Mouse (Mus musculus) cerebellum, adult 9-11 months (tissue): ENCODE data around the gene Traf3ip2.

Experiments used
- DNase-seq: peaks from one replicate; pipeline ENCODE4 v3.0.0; 2022

Gene Traf3ip2

DNA sequence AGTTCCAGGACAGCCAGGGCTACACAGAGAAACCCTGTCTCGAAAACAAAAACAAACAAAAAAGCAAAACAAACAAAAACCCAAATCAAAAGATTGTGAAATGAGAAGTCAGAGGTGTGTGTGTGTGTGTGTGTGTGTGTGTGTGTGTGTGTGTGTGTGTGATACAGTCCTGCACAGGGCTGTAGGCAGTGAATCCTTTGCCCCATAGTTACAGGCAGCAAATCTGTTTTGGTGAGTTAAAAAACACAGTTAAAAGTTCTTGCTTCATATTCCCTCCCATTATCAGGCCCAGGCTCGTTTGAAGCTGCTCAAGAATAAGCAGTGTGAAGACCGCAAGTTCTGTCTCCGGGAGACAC, at the start of gene Traf3ip2:
Traf3ip2 (plus strand) TSS at position 302 of the 356 bp plus-strand sequence.
- DNase-seq: no peak

DNA sequence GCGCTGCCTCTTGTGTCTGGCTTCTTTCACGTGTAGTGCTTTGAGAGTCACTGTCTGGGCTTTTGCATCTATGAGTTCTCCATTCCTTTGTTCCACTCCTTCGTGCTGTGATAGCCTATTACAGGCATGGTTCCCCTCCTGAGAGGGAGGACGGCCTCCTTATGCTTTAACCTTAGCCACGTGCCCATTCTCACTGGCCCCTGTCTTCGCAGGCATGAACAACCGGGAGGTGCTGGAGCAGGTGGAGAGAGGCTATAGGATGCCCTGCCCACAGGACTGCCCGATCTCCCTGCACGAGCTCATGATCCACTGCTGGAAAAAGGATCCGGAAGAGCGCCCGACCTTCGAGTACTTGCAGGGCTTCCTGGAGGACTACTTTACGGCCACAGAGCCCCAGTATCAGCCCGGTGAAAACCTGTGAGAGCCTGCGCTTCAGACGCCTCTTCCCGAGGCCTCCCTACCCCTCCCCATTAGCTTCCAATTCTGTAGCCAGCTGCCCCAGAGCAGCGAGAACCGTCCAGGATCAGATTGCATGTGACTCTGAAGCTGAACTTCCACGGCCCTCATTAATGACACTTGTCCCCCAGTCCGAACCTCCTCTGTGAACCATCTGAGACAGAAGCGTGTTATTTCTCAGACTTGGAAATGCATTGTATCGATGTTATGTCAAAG, 49.0 kb upstream of the Traf3ip2 start:
- DNase-seq: no peak

DNA sequence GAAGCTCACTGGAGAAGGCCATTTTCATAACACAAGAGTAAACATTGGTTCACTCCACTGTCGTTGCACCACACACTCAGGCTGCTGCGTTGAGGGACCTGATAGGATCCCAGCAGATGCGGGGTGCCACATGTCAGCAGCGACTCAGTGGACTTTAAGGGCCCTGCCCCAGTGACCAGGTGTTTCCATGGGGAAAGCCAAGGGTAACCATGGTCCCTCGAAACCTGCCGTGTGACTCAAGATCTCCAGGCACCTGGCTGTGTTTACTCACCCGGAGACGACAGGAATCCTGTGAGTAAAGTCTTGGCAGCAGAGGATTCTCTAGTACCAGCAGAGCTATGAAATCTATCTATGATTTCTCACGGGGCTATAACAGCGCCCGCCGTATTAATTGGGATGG, 45.8 kb upstream of the Traf3ip2 start:
- DNase-seq: no peak

DNA sequence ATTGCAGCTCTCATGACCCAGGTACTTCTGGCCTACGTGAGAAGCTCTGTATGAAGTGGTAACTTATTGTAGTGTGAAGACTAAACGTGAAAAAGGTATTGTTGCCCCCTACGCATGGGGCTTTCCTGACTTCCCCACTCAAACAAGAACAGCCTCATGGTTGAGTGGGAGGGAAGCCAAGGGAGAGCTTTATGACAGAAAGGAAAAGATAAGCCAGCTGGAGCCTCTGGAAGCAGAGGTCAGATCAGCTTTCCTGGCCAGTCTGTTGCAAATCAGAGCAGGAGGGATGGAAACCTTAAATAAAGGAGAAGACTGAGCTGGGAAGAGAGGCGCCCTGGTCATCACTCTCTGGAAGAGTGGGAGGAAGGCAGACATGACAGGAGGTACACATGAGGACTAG, 43.7 kb upstream of the Traf3ip2 start:
- no peak for DNase-seq

DNA sequence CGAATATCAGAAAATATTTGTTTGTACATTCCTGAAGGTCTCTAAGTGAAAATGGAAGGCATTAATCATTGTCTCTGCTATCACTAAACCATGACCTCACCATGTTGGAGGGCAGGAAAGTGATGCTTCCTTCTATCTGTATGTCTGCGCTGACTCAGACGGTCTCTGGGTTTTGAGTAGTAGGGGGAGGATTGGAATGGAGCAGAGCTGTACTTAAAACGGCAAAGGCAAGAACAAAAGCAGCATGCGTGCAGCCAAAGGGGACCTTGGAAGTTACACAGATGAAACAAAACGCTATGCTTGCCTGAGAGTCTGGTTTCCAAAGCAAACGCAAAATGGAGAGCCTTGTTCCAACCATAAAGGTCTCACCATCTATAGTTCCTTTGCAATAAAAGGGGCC, 41.7 kb upstream of the Traf3ip2 start:
- no peak for DNase-seq

DNA sequence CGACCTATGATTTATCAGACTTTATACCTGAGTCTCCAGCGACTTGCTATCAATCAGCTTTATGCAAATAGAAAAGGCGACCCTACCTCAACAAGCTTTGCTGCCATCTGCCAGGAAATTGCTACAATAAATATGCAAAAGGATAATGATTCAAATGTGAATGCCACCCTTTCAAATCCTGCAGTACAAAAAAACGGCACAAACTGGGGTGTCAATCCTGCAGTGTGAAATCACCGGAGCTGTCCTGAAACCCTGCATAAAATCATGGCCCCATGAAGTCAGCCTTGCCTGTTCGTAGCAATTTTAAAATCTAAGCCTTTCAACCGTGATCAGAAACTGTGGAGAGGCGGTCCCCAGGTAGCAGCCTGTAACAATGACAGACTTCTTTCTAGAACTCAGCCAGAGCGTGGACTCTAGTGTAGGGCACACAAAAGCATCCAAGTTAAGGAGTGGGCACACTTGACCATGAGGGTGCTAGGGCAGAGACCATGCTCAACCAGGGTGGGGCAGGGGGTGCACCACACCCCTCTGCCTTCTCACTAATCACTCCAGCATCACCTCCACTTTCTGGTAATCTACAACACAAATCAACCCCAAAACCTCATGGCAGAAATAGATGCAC, 40.6 kb upstream of the Traf3ip2 start:
- DNase-seq: no peak

DNA sequence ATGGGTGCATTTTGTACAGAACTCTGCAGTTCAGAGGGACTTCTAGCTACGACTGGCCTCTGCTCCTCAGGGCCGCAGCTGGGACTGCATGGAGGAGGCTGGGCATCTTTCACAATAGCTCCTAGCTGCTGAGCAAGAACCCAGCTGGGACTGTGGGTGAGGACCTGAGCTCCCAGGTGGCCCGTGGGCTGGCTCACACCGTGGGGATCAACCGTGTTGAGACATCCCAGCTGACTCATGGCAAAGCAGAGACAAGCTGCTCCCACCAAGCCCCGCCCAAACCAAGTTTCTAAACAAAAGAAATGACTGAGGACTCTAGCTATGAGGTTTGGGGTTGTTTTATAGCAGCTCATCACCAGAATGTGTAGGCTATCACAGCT, 40.1 kb upstream of the Traf3ip2 start:
- no peak for DNase-seq

DNA sequence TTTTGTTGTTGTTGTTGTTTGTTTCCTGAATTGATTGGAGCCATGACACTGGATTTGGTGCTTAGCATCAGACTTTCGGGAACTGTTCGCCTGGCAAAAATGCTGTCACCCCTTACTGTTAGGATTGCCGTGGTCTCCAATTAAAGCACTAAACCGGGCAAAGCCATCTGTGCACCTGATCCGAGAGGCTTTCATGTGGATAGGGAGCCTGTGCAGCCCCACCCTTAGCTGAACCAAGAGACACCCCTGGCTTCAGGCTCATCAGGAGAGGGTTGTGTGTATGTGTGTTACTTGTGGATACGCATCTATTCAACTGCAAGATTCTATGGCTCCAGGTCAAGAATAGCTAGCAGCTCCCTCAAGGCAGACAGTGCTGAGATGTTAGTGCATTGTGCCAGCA, 36.3 kb upstream of the Traf3ip2 start:
- DNase-seq: no peak

DNA sequence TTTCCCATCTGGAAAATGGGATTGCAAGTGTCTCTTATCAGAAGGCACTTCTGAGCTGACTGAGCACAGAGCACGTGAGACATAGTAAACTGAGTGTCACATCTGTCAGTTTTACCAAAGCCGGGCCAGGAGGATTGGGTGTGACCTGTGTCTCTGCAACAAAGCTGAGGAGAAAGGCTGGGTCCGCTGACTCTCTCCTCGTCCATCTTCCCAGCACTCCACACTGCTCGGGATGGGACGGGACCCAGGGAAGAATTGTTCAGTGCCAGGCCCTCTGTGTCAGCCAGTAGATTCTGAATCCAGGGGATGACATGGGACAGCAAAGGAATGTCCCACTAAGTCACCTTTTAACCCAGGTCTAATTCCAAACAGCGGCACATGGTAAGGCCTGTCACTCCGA, 32.3 kb upstream of the Traf3ip2 start:
- no peak for DNase-seq

DNA sequence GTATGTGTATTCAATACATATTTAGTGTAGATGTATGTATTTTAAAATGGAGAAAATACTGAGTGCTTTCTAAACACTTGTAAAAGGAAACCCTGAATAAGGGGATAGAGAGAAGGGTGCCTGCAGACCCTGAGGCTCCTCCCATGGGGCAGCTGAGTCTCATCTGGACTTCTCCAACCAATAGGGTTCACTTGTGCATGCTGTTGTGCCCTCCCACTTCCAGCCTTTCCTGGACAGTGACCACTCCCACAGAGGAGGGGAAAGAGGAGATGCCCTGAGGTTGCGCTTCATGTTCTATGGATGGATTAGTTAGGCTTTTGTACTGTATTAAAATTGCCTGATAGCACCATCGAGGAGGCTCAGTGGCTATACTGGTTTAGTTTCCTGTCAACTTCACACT, 30.3 kb upstream of the Traf3ip2 start:
- no peak for DNase-seq

DNA sequence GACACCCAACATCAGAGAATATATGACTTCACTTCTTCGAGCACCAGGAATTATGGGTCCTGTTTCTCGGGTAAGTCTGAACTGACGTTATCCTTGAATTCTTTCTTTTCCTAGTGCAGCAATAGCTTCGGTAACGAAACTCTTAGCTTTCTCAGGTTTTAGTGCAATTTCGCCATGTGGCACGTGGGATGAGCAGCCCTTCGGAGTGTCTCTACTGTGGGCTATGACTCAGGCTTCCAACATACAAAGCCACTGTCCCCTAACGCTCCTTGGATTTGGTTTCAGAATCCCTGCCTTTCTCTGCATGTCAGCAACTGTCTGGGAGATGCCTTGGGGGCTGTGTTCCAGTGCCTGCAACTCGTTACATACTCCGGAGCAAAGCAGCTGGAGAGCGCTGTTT, 29.0 kb upstream of the Traf3ip2 start:
- DNase-seq: no peak

DNA sequence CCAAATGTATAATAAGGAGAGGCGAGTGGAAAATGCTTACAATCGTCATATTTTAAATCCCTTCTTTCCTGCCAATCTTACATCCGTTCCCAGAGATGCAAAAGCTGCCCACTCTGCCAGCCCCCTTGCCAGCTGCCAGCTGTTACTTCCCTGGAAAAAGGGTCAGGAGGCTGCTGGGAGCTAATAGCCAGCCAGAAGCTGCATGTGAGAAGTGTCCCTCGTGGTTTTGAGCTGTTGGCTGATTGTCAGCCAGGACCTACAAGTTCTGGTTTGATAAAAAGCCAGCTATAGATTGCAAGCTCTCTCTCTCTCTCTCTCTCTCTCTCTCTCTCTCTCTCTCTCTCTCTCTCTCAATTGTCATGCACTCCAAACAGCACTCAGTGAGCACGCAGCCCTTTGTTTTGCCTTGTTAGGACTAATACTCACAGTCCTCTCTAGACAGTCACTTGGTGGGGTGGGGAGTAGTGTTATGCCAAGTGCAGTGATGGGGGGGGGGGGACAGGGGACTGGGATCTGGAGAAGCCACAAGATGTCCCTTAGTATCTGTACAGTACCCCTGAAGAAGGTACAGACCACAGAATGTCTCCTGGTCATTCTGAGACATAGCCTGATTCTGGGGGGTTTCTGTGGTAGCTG, 25.3 kb upstream of the Traf3ip2 start:
- DNase-seq: no peak

DNA sequence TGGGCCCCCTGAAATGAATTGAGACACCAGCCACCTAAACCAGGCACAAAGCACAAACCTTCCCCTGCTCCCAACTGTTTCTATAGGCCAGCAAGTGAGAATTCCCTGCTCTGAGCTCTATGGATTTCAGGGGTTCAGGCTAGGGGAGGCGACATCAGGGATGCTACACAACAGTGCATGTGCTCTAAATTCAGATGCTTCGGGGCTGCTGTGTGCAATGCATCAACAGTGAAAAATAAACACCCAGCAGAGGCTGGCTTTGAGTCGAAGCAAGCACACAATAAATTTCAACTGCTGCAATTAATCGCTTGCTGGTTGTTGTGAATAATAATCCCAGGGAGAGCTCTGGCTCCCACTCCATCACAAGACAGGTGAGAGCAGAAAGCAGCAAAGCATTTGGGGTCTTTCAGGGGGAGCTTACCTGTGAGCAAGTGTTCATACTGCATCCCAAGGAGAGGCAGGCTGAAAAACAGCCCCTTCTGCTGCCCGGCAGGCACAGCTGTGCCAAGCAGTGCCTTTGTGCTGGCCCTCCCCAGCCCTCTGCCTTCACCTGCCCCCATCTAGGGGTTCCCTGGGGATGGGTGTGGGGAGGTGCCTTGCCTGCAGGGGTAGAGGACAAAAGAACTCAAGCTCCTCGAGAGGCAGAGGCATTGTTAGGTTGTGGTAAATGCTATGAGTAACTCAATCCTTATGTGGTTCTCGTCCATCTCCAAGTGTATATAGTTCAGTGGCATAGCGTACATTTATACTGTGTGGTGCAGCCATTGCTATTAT, 24.6 kb upstream of the Traf3ip2 start:
- DNase-seq: no peak

DNA sequence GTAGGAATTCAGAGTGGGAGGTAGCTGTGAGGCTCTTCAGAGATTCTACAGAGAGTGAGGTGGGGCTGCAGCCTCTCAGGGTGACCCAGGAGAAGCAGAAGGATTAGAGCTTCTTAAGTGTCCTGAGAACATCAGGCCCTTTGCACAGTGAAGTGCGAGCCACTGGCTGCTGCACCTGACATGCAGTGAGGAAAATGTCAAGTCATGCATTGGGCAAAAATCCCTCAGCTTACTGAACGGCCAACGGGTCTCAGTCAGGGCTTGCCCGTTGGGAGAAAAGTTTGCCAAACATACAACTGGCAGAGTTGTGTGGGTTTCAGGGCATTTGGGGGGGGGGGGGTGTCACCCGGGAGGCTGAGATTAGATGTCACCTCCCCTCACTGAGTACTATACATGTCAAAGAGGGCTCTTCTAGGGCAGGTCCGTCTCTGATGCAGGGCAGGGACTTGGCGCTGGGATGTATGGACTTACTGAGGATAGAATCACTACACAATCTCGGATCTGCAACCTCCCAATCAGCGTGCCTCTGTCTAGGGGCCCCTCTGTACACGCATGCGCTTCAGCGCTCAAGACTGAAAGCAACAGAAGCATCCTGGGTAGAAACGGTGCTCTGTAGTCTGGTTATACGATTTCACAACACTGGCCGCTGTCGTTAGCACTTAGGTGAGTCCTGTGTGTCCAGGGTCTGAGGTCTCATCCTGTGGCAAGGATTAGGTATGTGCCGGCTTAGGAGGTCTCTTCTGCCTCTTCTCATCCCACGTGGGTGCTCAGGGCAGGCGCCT, 22.8 kb upstream of the Traf3ip2 start:
- DNase-seq: no peak

DNA sequence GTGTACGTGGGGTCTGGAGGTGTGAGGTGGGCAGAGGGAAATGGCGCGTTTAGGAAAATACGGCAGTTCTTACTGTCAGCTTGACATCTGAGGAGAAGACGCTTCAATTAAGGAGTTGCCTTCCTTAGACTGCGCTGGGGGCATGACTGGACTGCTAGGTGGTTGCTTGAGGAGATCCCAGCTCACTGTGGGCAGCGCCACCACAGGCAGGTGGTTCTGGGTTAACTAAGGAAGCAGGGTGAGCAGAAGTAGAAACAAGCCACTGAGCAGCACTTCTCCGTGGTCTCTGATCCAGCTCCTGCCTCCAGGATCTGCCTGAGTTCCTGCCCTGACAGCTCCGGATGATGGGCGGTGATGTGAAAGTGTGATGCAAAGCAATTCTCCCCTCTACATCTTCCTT, 22.1 kb upstream of the Traf3ip2 start:
- no peak for DNase-seq

DNA sequence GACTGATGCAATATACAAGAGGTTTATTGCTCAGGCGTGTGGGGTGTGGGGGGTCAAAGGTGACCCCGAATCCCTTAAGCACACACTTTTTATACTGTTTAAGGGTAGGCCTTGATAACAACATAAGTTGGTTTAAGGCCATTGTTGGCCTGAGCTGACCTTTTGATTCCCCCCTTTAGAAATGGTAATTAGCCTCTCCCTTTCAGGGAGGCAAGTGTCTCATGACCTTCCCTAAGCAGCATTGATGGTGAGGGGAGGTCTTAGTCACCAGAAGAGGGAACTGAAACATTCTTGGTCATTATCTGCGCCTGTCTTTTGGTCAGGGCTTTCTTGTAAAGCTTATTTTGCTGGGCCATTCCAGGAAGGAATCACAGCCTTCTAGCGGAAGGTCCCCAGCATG, 20.2 kb upstream of the Traf3ip2 start:
- no peak for DNase-seq

DNA sequence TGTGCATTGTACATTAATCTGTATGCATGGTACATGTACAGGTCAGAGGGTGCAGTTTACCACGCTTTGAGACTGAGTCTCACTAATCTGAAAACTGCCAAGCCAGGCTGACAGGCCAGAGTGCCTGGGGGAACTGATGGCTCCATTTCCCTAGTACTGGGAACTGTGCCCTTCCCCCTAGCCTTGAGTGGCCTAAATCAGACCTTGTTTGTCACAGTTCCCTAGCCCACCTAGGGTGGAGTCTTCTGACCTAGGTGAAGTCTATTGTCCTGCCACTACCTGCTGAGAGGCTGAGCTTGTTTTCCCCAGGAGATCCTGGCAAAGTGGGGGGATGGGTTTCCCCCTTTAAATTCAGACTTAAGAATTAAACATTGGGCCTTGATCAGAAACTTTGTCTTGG, 18.0 kb upstream of the Traf3ip2 start:
- no peak for DNase-seq

DNA sequence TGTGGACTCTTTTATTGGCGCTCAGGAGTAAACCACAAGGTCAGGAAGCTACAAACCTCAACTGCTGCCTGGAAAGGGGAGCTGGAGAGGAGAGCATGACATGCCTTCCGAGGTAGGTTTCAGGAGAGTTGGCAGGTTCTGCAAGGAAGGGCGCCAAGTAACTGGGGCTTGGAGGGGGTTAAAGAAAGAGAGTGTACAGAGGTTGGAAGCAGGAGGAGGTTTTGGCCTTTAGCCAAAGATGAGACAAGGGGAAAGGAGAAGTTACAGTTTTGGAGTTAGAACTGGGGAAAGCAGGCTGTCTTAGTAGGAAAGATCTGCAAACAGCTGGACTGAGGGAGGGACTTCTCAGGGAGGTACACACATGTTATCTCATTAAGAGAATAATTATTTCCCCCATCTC, 16.9 kb upstream of the Traf3ip2 start:
- DNase-seq: no peak

DNA sequence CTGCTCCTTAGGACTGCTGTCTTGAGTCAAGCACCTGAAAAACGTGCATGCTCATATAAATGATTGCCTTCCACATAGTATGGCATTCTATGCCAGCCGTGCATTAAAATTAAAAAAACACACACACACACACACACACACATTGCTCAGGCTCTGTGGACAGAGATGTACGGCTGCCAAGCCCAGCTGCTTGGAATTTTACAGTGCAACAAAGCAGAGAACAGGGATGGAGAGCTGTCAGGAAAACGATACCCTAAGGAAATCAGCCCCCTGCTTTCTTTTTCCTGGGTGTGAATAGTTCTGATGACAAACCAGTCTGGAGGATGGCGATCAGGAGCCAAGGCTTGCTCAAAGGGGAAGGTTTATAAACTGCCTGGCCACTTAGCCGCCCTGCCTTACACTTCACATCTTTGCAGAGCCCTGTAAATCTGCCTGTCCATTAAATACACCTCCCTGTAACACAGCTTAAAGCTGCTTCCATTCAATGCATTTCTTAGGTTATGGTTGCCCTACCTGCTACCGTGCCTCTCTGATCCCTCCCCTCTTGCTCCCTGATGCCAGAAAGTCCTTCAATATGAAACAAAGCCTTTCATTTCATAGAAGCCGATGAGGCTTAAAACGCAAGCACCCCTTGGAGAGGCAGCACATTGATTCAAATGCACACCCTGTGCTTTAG, 15.5 kb upstream of the Traf3ip2 start:
- DNase-seq: no peak

DNA sequence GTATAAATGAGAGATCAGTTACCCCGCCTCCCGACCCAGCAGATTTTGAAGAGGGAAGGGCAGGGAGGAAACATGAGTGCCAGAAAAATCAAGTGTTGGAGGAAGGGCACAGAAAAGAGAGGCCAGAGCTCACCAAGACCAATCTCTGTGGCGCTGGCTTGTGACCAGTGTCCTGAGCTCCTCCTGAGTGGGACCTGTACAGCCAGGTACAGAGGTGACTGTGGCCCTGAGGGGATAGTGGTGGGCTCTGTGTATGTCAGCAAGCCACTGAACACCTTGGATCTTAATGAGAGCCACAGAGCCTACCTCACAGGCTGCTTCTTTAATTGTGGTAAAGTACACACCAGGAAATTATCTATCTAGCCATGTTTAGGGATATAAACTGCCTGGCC, 14.9 kb upstream of the Traf3ip2 start:
- DNase-seq: no peak

DNA sequence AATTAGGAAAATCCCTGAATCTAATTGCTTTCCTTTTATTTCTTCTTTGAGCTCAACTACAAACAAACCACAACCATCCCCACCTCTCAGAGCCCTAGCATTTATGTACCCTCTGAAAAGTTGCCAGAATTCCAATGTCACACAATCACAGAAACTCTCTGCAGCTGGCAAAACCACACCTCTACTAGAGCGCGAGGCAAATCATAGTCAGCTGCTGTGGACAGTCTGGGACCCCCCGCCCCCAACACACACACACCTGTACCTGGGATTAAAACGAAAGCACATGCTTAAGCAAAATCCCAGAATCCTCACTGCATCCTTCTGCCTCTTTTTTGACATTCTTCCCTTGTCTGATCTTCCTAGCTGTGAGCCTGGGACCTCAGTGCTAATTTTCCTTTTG, 13.1 kb upstream of the Traf3ip2 start:
- DNase-seq: no peak

DNA sequence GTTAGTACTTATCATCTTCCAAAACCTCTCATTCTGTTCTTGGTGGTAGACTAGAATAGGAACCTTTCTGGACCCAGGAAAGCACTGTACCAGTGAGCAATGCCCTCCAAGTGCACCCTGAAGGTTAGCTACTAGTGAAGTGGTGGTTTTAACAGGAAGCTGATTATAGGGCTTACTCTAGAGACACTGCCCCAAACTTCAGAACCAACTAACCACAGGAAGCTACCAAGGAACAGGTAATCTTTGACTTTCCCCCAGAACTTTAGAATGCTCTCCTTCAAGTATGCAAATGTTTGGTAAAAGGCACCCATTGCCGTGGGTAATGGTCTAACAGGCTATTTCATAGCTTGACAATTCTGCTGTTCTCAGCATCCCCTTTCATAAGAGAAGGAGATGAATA, 12.6 kb upstream of the Traf3ip2 start:
- no peak for DNase-seq

DNA sequence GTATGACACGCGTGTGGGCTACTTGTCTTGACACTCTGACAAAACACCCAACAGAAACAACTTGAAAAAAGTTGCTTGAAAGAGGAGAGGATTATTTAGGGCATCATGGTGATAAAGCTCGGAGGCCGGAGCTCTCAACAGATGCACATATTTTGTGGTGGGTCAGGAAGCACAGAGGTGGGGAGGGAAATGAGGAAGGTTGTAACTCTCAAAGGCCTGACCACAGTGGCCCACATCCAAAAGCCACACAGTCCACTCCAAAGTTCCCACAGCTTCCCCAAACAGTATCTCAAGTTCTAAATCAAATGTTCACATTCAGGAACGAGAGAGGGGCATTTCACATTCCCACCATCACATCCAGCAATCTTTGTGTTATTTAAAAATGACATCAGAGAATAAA, 11.7 kb upstream of the Traf3ip2 start:
- no peak for DNase-seq
